21 mouse cellular contexts compared by ENCODE assay signal in genomic region chr1:191301903-191302302, GRCm38 (mm10). TPM values are rescaled to one million over a fixed set of nuclear protein-coding genes. Genes with fewer than 3 reads are reported as not detected.
DNase-seq lines count a peak whose midpoint lies in the region; ATAC-seq lines count a peak whose summit lies in the region.
"Had no signal": no experiment of that assay in that cellular context is flagged by ENCODE, and none has a peak within 500 bp of the region (broad histone marks: within the 10 kb centered on the region; RNA-seq: fewer than 3 reads in every experiment).

No protein-coding gene starts in this region.

- H3K27me3 ChIP-seq in heart, embryonic 12.5 days (replicated peaks) = no peaks in the 10 kb centered on the region
- no peaks in the 10 kb centered on the region for H3K27me3 ChIP-seq in heart, embryonic 14.5 days (ENCODE audit: control insufficient read depth, insufficient read depth, low read length)
- no peaks in the 10 kb centered on the region for H3K27me3 ChIP-seq in heart, embryonic 15.5 days
- H3K27me3 ChIP-seq: forebrain, embryonic 13.5 days; hindbrain, embryonic 12.5 days had no signal

- H3K4me3 ChIP-seq in heart, embryonic 12.5 days = no peak overlapping the region
- H3K4me3 ChIP-seq in heart, embryonic 14.5 days (ENCODE audit: control insufficient read depth in 1 of 2, insufficient read depth in 1 of 2, low read depth in 1 of 2, low read length in 2 of 2) = no peak overlapping the region
- H3K4me3 ChIP-seq in heart, embryonic 15.5 days = no peak overlapping the region
- H3K4me3 ChIP-seq: embryonic facial prominence, embryonic 10.5 days; forebrain, embryonic 13.5 days; hindbrain, embryonic 12.5 days had no signal

- 33% methylated on average over 4 of the region's 4 CpGs for WGBS in heart, embryonic 12.5 days
- WGBS in heart, embryonic 14.5 days = 34% methylated on average over 4 of the region's 4 CpGs
- WGBS in heart, embryonic 15.5 days = 39% methylated on average over 4 of the region's 4 CpGs

- ATAC-seq in heart, embryonic 12.5 days (ENCODE audit: insufficient number of reproducible peaks, low FRiP score) = no peak
- ATAC-seq in heart, embryonic 14.5 days (ENCODE audit: insufficient number of reproducible peaks, insufficient read depth, low FRiP score, low read depth) = no peak
- ATAC-seq in heart, embryonic 15.5 days (replicated peaks; ENCODE audit: insufficient number of reproducible peaks, insufficient read depth, low FRiP score, low read depth) = no peak
- ATAC-seq: forebrain, embryonic 13.5 days; forebrain, postnatal 0 days; hindbrain, embryonic 16.5 days; inflammation-experienced regulatory T-cells, adult 6 months; intestine, postnatal 0 days had no signal

- H3K4me1 ChIP-seq in heart, embryonic 12.5 days (replicated peaks) = peaks cover 25% of the 10 kb centered on the region
- peaks cover 20 to 24% of the 10 kb centered on the region in 2 experiments for H3K4me1 ChIP-seq in heart, embryonic 14.5 days (ENCODE audit: control insufficient read depth in 2 of 2, insufficient read depth in 2 of 2, low read length in 2 of 2)
- H3K4me1 ChIP-seq in heart, embryonic 15.5 days (replicated peaks) = peaks cover 43% of the 10 kb centered on the region
- H3K4me1 ChIP-seq: forebrain, embryonic 13.5 days had no signal

- peak overlapping the region; percentile 21; the same call in 1 of the 2 replicates for H3K27ac ChIP-seq in heart, embryonic 12.5 days (ENCODE audit: poor library complexity, severe bottlenecking)
- H3K27ac ChIP-seq in heart, embryonic 14.5 days (replicated peaks in 1 of 2; ENCODE audit: control insufficient read depth in 1 of 2, insufficient read depth in 1 of 2, low read depth in 2 of 2, low read length in 2 of 2) = peak overlapping the region; percentile 2 to 44; a peak in 1 of 4 replicates
- 0 out of 2 replicates have a peak overlapping the region, but pooled peaks have one; percentile 15 for H3K27ac ChIP-seq in heart, embryonic 15.5 days
- H3K27ac ChIP-seq: embryonic facial prominence, embryonic 10.5 days; forebrain, embryonic 13.5 days; hindbrain, embryonic 12.5 days had no signal

- intact Hi-C loops in heart, postnatal 25 days (cut with DNase I) = no loop called here

- no peaks in the 10 kb centered on the region for H3K9me3 ChIP-seq in heart, embryonic 12.5 days (replicated peaks)
- no peaks in the 10 kb centered on the region for H3K9me3 ChIP-seq in heart, embryonic 14.5 days (ENCODE audit: control insufficient read depth, low read length)
- no peaks in the 10 kb centered on the region for H3K9me3 ChIP-seq in heart, embryonic 15.5 days (replicated peaks)
- H3K9me3 ChIP-seq: embryonic facial prominence, embryonic 10.5 days; forebrain, embryonic 13.5 days; hindbrain, embryonic 12.5 days had no signal

- peak; percentile 93 for DNase-seq in heart, adult 11 months
- DNase-seq in heart, postnatal 25 days (ENCODE audit: low spot score) = no peak
- DNase-seq in heart, adult 8-10 months (ENCODE audit: low spot score) = no peak
- DNase-seq in right cerebral cortex, postnatal 36 days (ENCODE audit: low spot score in 2 of 2) = no peak
- no peak for DNase-seq in spleen, adult 12 weeks (ENCODE audit: low spot score)
- DNase-seq: adrenal gland, adult 2 months; adrenal gland, postnatal 25 days; cerebellum, adult 18-20 months; cerebellum, adult 9-11 months; forebrain, postnatal 0 days; gastrocnemius, postnatal 36 days; kidney, adult 8-10 months had no signal

- H3K9ac ChIP-seq in heart, embryonic 12.5 days = no peak overlapping the region
- H3K9ac ChIP-seq in heart, embryonic 14.5 days (ENCODE audit: low read length) = no peak overlapping the region
- H3K9ac ChIP-seq in heart, embryonic 15.5 days = no peak overlapping the region
- H3K9ac ChIP-seq: forebrain, embryonic 13.5 days; forebrain, postnatal 0 days; hindbrain, embryonic 12.5 days had no signal

- peaks cover 9% of the 10 kb centered on the region for H3K36me3 ChIP-seq in heart, embryonic 12.5 days
- H3K36me3 ChIP-seq in heart, embryonic 14.5 days (ENCODE audit: control insufficient read depth, insufficient read depth, low read length) = peaks cover 7% of the 10 kb centered on the region; the same call in 1 of the 2 replicates
- H3K36me3 ChIP-seq in heart, embryonic 15.5 days = no peaks in the 10 kb centered on the region
- H3K36me3 ChIP-seq: hindbrain, embryonic 12.5 days had no signal

- no peak overlapping the region for H3K4me2 ChIP-seq in heart, embryonic 12.5 days
- no peak overlapping the region for H3K4me2 ChIP-seq in heart, embryonic 14.5 days (ENCODE audit: low read length)
- no peak overlapping the region for H3K4me2 ChIP-seq in heart, embryonic 15.5 days
- H3K4me2 ChIP-seq: forebrain, embryonic 13.5 days; hindbrain, embryonic 12.5 days had no signal

RNA-seq across cellular contexts. Expression of gene Nenf, which starts 16.1 kb away (rescaled TPM):
- 100 to 1,000 TPM in 1 of 2 experiments, 10 to 100 TPM in 1; 98.8 to 102 TPM for total RNA-seq in heart, postnatal 25 days (2021)
- 103 and 105 TPM in 2 replicates for polyA plus RNA-seq in heart, embryonic 12.5 days (2016; fragmentation: Nextera tagmentation; extraction: Ambion mirVana)
- total RNA-seq in heart, adult 8-10 months (2022) = 100 to 1,000 TPM in 3 of 4 experiments, 10 to 100 TPM in 1; 90.1 to 115 (median 111) TPM
- 138 and 157 TPM in 2 replicates for polyA plus RNA-seq in heart, embryonic 14.5 days (2014; fragmentation: Nextera tagmentation; extraction: Ambion mirVana)
- polyA plus RNA-seq in heart, embryonic 15.5 days (2015; fragmentation: Nextera tagmentation; extraction: Ambion mirVana) = 108 and 121 TPM in 2 replicates

RNA-seq across cellular contexts. Expression of gene Tmem206, which starts 23.8 kb away (rescaled TPM):
- 1 to 10 TPM; 3.5 to 4.1 TPM for total RNA-seq in heart, postnatal 25 days (2021)
- polyA plus RNA-seq in heart, embryonic 12.5 days (2016; fragmentation: Nextera tagmentation; extraction: Ambion mirVana) = 16.6 and 18.1 TPM in 2 replicates
- 1 to 10 TPM; 2.6 to 4.2 (median 3.0) TPM for total RNA-seq in heart, adult 8-10 months (2022)
- 18.5 and 20.9 TPM in 2 replicates for polyA plus RNA-seq in heart, embryonic 14.5 days (2014; fragmentation: Nextera tagmentation; extraction: Ambion mirVana)
- polyA plus RNA-seq in heart, embryonic 15.5 days (2015; fragmentation: Nextera tagmentation; extraction: Ambion mirVana) = 14.3 and 18.3 TPM in 2 replicates
